Mouse (Mus musculus) CD8-positive naive resting alpha-beta T cell, adult 2 months (primary cell): ENCODE results near the gene Fbxl4.
"Not testable (repeated sequence)": the region's sequence is repeated elsewhere in the genome, so short reads cannot be mapped to it uniquely, and the experiment has no call there.

ENCODE experiments used
- DNase-seq, 2 experiments: peaks; one replicate each; pipeline ENCODE4 v3.0.0; 2022; ENCODE audit warnings: low read depth in 2 of 2, low spot score in 2 of 2

Fbxl4 gene

DNA sequence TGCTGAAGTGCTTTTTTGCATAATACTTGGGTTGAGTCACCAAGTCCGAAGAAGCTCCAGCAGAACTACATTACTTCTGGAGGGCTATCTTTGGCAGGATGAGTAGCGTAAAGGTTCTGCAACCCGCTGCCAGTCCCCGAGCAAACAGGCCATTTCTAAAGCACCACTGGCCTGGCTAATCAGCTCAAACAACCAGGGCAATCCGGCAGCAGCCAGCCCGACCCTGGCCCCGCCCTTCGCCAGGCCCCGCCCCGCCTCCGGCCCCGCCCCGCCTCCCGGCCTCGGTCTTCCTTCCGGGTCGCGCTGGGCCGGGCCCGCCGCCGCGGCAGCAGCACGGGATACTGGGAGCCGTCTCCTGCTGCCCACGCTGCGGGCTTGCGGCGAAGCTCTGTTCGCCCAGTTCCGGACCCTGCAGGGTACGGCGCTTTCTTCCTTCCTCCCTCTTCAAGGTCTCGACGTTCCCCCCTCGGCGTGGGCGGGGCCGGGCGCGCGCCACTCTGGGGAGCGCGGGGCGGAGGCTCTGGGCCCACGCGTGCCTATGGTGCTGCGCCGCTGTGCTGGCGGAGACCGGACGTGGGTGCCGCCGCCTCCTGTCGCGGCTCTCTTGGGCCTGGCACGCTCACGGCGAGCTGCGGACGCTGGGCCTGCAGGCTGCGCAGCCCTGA is at the start of gene Fbxl4:
TSS of gene Fbxl4 (plus strand) at position 278 of the 665 bp plus-strand sequence.
- DNase-seq = peak; percentile 78 to 80

DNA sequence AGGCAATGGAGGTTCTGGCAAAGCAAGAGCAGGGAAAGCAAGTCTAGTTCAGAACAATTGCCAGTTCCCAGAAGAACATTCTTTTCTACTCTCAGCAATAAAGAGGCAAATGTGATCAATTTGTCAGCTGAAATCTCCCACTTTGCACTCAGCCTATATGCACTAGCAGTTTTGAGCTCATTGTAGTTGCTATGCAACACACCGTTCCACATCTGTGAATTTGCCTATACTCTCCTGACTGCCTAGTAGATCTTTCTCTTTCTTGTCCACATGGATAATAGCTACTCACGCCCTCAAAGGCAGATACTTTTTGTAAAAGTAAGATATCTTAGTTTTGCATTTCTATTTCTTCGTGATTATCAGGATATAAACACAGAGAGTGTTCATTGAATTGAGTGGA is 42.8 kb upstream of the Fbxl4 start:
- no peak for DNase-seq

DNA sequence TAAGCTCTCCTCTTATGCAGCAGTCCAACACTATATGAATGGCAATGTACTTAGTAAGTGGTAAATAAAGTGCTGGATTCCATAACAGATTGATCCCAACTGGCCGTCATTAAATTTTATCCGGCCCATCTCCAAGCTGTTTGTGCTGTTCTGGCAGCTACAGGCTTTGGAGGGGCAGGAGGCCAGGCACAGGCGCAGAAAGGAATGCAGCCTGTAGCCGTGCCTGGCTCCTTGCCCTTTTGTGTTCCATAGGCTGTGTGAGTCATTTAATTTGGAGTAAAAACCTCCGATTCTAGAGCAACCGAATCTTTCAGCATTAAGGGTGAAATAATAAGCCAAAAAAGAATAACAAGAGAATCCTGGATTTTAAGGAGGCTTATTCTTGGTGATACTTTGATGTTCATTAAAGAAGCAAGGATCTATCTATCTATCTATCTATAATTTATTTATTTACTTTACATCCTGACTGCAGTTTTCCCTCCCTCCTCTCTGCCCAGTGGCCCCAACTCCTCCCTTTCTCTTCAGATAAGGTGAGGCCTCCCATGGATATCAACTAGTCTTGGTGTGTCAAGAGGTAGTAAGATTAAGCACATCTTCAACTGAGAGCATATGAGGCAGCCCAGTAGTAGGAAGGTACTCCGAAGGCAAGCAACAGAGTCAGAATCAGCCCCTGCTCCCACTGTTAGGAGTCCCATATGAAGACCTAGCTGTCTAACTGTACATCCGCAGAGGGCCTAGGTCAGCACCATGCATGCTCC is 14.3 kb upstream of the Fbxl4 start:
- no peak for DNase-seq

DNA sequence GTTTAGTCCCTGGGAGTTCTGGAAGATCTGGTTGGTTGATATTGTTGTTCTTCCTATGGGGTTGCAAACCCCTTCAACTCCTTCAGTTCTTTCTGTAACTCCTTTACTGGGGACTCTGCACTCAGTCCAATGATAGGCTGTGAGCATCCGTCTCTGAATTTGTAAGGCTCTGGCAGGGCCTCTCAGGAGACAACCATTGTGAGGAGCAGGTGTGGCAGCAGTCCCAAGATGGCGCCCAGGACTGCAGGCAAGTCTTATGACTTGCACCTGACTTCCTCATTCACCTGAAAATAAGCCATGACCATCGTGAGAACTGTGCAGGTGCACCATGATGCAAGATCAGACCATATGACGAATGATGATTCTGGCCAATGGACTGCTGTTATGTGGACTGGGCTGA is 8.3 kb upstream of the Fbxl4 start:
- not testable (repeated sequence) for DNase-seq

DNA sequence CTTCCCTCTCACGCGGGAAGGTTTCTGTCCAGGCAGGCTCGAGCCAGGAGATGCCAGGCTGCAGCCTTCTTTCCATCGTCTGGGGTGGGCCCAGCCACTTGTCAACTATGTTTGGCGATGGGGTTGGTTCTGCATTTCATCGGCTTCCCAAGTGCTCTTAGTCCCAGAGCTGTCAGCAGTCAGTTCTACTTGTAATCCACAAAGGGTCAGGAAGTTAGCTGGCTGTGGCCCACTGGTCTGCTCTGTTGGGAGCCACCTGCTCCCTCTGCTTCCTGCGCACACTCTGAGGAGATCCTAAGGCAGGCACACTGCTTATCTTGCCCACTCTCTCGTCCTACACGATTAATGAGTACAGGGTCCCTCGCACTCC is 573 bp downstream of the Fbxl4 start:
- no peak for DNase-seq

DNA sequence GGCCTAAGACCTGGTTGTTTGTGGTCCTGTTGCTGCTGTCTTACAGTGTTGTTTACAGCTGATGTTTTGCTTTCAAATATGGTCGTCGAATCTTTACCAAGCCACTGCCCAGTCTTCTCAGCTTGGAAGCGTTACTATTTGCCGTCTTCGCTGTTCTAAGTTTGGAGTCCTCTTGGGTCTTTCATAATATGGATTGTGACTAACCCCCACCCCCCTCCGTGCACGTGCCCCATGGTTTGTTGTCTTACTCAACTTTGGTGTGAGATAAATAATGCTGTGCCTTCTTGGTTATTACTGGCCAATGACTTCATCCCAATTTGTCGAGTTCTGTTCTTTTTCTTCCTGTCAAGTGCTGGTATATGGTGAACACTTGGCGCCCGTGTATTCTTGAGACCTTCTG is 1.1 kb downstream of the Fbxl4 start:
- DNase-seq = no peak

DNA sequence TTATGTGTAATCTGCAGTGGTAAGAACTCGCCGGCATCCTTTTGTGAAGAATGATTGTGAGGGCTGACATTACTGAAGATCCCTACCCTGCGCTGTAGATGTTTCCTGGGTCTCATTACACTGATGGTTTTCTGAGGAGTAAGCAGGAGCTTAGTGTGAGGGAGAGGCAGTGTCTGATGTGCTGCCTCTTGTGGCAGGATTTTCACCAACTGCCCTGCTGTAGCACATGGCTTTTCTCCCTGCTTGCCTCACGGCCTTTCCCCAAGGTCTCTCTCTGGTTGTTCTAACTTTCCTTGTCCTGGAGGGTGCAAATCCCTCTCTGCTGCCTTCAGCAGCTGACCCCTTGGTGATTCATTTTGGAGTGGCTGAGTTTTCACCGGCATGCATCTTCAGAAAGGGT is 10.0 kb downstream of the Fbxl4 start:
- no peak for DNase-seq

DNA sequence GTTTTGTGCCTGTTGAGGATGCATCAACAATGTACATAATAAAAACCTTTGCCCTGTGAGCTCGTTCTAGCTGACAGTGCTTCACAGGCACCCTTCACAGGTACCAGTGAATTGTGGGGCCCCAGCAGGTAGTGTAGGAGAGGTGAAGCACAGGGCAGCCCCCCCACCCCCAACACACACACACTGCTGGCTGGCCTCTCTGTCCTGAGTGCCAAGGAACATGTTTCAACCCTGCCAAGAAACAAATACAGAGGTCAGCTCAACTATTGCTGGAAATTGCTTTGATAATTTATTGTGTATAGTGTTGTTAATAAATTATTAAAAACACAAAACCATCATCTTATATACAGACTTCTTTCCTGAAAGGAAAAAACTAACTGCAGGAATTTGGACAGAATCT is 21.2 kb downstream of the Fbxl4 start:
- no peak for DNase-seq

DNA sequence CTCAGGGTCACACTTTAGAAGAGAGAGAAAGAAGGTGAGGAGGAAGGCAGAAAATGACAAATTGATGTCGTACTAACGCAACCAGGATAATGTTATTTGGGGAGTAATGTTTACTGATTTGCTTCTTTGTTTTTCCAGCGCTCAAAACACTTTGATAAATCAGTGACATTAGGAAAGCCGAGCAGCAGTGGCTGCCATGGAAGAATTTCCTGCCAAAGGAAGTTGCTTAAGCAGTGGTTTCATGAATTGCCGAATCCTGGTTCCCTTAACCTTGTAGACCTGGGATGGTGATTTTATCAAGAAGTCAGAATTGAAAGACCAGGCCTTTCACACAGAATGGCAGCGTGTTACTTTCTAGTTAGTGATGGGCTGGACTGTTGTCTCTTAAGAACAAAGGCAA is 23.3 kb downstream of the Fbxl4 start:
- DNase-seq = no peak

DNA sequence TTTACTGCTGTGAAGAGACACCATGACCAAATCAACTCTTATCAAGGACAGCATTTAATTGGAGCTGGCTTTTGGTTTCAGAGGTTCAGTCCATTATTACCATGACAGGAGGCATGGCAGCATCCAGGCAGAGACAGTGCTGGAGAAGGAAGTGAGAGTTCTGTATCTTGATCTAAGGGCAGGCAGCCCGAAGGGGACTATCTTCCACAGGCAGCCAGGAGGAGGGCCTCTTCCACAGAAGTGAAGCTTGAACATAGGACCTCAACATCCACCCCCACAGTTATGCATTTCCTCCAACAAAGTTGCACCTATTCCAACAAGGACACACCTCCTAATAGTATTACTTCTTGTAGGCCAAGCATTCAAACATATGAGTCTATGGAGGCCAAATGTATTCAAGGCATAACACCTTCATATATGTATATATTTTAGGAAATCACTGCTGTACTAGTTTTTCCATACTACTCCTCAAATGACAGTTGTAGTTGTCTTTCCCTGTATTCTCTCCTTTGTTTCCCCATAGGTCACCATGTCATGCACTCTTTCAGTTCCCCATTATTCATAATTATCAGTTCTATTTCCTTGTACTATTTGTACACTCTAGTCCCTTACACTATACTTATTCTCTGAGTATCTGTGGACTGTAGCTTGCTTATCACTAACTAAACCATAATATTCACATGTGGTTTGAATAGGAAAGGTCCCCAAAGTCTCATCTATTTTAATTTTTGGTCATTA is 26.4 kb downstream of the Fbxl4 start:
- no peak for DNase-seq

DNA sequence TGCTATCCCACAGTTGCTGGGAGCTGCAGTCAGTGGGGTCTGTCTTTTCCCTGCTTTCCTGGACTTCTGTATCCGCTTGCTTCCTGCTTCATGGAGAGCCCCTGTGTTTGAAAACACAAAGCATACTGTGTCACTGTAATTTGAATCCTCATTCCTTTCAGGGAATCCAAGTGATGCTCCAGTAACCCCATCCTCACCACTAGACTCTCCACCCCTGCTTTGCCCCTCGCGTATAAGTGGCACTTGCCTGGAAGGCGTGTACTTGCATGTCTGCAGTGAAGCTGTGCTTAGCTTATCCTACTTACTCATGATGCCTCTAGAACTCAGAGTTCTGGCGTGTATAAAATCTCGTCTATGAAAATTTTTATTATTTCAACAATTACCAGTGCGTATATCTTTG is 32.7 kb downstream of the Fbxl4 start:
- DNase-seq = no peak

DNA sequence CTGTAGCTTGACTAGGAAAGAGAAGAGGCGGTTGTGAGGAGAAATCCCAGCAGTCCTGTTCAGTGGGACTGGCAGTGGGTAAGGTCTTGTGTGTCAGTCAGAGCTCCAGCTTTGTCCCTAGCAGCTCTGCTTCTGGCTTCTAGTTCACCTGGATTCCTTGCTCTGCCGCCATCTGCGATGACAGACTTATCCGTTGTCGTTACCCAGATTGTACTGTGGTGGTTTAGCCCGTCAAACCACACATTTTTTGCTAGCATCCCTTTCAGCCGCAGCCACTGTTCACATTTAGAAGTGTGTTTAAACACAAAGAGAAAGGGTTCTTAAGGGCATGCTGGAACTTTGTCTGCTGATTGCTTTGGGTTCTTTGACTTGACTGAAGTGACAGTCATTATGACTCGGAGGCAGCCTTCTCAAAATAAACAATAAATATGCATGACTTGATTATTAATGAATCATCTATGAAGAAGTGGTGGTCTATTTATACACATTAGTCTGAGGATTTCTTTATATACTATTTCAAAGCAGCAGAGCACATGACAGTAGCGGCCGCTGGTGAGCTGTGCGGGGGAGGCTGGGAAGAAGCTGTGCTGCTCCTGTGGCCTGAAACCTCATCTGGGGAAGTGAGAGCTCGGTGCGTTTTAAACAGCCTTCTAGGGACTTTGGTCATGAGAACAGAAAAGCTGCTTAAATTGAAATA is 35.6 kb downstream of the Fbxl4 start:
- no peak for DNase-seq

DNA sequence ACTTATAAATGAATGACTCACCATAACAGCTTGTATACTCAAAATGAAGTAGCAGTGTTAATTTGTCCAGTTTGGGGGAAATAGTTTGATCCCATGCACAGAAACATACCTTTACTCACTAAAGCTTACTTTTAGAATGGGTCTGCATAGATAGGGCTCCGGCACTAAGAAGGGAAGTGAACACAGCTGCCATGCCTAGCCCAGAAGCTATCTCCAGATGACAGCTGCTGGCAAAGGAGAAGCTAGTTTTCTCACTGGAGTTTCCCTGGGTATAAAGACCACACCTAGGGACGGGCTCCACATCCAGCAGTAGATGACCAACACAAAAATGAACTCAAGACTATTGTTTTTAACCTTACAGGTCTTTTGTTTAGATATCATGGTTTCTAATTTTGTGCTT is 38.1 kb downstream of the Fbxl4 start:
- no peak for DNase-seq

DNA sequence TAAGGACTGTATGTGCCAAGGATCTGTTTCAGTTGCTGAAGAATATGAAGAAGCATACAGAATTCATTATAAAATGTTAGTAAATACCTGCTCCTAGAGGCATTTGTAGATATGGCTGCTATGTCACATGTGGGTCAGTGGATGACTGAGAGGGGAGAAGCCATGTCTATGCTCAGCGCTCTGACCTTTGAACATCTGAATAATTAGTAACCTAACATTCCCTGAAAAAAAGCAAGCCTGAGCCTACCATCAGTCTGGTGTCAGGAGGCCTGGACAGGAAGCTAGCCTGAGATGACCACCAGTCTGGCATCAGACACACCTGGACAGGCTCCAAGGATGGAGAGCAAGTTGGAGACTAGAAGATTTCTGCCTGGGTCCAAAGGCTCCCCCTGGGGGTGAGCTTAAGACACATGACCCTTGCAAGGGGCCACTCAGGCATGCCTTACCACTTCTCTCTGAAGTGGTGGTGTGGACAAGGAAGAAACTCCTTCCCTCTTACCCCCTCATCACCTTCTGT is 39.2 kb downstream of the Fbxl4 start:
- no peak for DNase-seq

DNA sequence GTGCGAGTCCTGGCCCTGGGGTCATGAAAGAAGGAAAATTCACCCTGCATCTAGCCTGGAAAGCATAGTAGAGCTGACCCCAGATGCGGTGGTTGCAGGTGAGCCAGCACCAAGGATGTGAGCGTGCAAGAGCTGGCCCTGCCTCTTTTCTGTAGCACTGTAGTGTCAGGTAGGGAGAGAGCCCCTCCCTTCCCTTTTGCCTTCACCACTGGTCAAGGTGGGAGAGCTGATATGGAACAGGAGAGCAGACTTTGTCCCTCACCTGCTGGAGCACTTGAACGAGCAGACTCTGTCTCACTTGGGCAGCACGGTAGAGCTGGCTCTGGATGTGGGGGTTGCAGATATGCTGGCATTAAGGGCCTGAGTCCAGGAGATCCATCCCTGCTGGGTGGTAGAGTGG is 39.7 kb downstream of the Fbxl4 start:
- DNase-seq = no peak

DNA sequence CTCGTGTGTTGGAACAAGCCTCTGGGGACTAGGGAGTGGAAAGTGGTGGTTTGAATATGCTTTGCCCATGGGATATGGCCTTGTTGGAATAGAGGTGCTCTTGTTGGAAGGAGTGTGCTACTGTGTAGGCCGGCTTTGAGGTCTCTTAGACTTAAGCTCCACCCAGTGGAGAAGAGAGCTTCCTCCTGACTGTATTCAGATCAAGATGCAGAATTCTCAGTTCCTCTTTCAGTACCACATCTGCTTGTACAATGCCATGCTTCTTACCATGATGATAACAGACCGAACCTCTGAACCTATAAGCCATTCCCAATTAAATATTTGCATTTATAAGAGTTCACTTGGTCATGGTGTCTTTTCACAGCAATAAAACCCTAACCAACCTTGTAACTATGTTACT is 44.7 kb downstream of the Fbxl4 start:
- DNase-seq = no peak

DNA sequence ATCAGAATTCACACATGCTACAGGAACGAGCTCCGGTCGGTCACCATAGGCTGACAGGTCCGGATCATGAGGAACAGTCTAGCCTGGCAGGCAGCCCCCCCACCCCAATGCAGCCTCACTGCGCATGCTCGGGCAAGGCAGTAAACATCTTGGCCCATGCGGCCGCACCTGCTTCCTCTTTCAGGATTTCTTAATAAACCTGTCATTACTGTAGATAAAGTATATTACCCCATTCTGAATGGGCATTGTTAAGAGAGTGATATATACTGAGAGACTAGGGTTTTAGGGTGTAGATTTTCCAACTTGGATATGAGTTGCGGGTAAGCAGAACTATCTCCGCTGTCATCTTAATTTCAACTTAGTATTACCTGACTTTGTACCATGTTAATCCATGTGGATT is 45.6 kb downstream of the Fbxl4 start:
- DNase-seq = no peak

DNA sequence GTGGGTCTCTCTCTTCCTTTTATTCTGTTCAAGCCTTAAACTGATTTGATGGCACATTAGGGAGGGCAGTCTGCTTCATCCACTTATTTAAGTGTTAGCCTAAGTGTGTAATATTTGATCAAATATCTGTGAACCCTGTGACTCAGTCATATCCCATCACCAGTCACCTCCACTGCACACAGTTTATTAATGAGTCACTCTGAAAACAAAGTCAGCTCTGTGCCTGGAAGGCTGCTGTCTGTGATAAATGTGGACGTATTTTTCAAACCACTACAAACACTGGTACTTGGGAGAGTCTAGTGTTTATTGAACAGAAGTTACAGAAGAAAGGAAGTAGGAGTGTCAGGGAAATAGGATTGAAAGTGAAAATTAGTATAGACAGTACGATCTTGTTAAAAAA is 63.3 kb downstream of the Fbxl4 start:
- DNase-seq = no peak

DNA sequence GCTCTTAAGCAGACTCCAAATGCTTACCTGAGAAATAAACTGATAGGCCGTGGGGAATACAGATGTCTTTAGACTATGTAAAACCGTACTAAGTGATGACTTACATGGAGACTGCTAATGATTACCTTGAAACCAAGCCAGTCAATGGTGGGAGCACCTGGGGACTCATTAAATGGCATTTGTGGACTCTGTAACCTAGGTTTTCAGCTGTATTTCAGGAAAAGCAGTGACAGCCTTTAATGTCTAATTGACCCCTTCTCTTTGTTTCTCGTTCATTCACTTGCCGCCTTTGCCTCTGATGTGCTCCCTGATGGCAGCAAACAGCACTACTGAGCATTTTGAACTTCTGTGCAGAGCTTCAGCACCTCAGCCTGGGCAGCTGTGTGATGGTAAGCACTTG is 65.1 kb downstream of the Fbxl4 start:
- no peak for DNase-seq

DNA sequence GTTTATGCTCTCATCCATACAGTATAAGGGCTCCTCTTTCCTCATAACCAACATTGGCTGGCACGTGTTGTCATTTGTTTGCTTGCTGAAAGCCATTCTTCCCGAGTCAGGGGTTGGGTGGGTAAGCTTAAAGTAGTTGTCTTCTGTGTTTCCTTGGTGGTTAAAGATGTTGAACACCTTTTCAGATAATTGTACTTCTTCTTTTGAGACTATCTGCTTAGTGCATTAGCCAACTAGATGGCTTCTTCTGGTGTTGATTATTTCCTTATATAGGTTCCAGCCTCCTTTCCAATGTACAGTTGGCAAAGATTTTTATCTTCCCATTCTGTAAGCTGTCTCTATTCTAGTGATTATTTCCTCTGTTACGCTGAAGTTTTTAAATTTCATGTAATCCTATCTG is 70.8 kb downstream of the Fbxl4 start:
- no peak for DNase-seq

DNA sequence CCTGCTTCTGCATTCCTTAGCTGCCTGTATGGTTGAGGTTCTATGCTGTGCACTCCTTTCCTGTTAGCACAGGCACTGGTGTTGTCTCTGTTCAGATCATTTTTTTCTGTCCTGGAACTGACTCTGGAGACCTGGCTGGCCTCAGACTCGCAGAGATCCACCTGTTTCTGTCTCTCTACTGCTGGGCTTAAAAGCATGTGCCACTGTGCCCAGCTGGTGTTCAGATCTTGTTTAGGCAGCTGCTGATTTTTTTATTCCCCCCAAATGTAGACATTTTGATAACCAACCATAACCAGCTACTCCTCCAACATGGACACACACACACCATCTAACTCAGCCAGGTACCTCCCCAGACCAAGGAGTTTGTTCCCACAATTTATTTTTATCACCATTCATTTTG is 112.2 kb downstream of the Fbxl4 start:
- DNase-seq = no peak
